Mouse (Mus musculus): ENCODE results near the gene Rps27l.

Rps27l gene

GRCm38 (mm10) chr9:66920488-66921279, 25.2 kb upstream of the Rps27l start:
- DNase-seq (ENCODE audit: low spot score): no peak

- DNase-seq (ENCODE audit: low spot score): no peak
These were observed 23.8 kb upstream of the Rps27l start for GRCm38 (mm10) chr9:66922076-66922475.

- DNase-seq (ENCODE audit: low spot score): no peak
These were observed 20.0 kb upstream of the Rps27l start for GRCm38 (mm10) chr9:66925853-66926252.

GRCm38 (mm10) chr9:66927696-66928402, 18.0 kb upstream of the Rps27l start:
- DNase-seq (ENCODE audit: low spot score): no peak

- DNase-seq (ENCODE audit: low spot score): no peak
These were observed 15.5 kb upstream of the Rps27l start for GRCm38 (mm10) chr9:66930351-66930750.

GRCm38 (mm10) chr9:66933869-66934808, 11.7 kb upstream of the Rps27l start:
- DNase-seq (ENCODE audit: low spot score): no peak

GRCm38 (mm10) chr9:66937507-66937906, 8.4 kb upstream of the Rps27l start:
- peak; percentile 18 for DNase-seq (ENCODE audit: low spot score)

- DNase-seq (ENCODE audit: low spot score): peak; percentile 34
These were observed 7.0 kb upstream of the Rps27l start for GRCm38 (mm10) chr9:66938836-66939235.

GRCm38 (mm10) chr9:66945161-66945560, 725 bp upstream of the Rps27l start:
- DNase-seq (ENCODE audit: low spot score): no peak

- no peak for DNase-seq (ENCODE audit: low spot score)
These were observed 2.6 kb downstream of the Rps27l start for GRCm38 (mm10) chr9:66948536-66948935.

GRCm38 (mm10) chr9:66952321-66952720, 6.4 kb downstream of the Rps27l start:
- no peak for DNase-seq (ENCODE audit: low spot score)

GRCm38 (mm10) chr9:66952886-66953285, 7.0 kb downstream of the Rps27l start:
- DNase-seq (ENCODE audit: low spot score): no peak

- DNase-seq (ENCODE audit: low spot score): no peak
These were observed 11.6 kb downstream of the Rps27l start for GRCm38 (mm10) chr9:66957451-66957850.

- DNase-seq (ENCODE audit: low spot score): no peak
These were observed 15.6 kb downstream of the Rps27l start for GRCm38 (mm10) chr9:66961478-66961877.

- no peak for DNase-seq (ENCODE audit: low spot score)
These were observed 21.6 kb downstream of the Rps27l start for GRCm38 (mm10) chr9:66967492-66967891.

- no peak for DNase-seq (ENCODE audit: low spot score)
These were observed 25.2 kb downstream of the Rps27l start for GRCm38 (mm10) chr9:66971116-66971515.

GRCm38 (mm10) chr9:66974721-66975225, 28.9 kb downstream of the Rps27l start:
- peak; percentile 18 for DNase-seq (ENCODE audit: low spot score)

- peak; percentile 89 for DNase-seq (ENCODE audit: low spot score)
These were observed 29.4 kb downstream of the Rps27l start, which contains the start of gene Lactb for GRCm38 (mm10) chr9:66975239-66975645. TSS of gene Lactb (minus strand) at chr9:66975484.

GRCm38 (mm10) chr9:66977121-66977520, 31.2 kb downstream of the Rps27l start:
- no peak for DNase-seq (ENCODE audit: low spot score)

- no peak for DNase-seq (ENCODE audit: low spot score)
These were observed 32.1 kb downstream of the Rps27l start for GRCm38 (mm10) chr9:66977982-66978381.

- no peak for DNase-seq (ENCODE audit: low spot score)
These were observed 32.6 kb downstream of the Rps27l start for GRCm38 (mm10) chr9:66978468-66978867.

GRCm38 (mm10) chr9:66980458-66980857, 34.6 kb downstream of the Rps27l start:
- peak; percentile 66 for DNase-seq (ENCODE audit: low spot score)
